Mouse (Mus musculus): ENCODE measurements around the gene Ccdc142.

GRCm38 (mm10) chr6:83115682-83116372 is 14.4 kb downstream of the Ccdc142 start:
- TF ChIP-seq GATA1 (IDR thresholded peaks at IDR 0.05; ENCODE audit: borderline replicate concordance, low read length): no peak
- no peak for TF ChIP-seq CTCF (IDR thresholded peaks at IDR 0.05; ENCODE audit: low read depth, low read length)
- no peak for TF ChIP-seq POLR2AphosphoS5 (IDR thresholded peaks at IDR 0.05; ENCODE audit: insufficient replicate concordance, low read depth, low read length)
- no peak for TF ChIP-seq GATA2 (IDR thresholded peaks at IDR 0.05; ENCODE audit: borderline replicate concordance, low read depth, low read length)
- TF ChIP-seq TAL1 (conservative IDR thresholded peaks at IDR 0.05; ENCODE audit: low read depth, low read length): no peak
